Mouse (Mus musculus) heart, embryonic 10.5 days (tissue): ENCODE data around the gene Cldn14. TPM values are rescaled to one million over a fixed set of nuclear protein-coding genes. Genes with fewer than 3 reads are reported as not detected.

ENCODE experiments used
- DNase-seq: peaks from one replicate; pipeline ENCODE4 v3.0.0-alpha.2; 2017; ENCODE audit warnings: low spot score
- H3K27ac ChIP-seq: fragments of 300-500 bp; sonication (generic); 2 replicates; pipeline ENCODE4 v1.5.1; 2016; ENCODE audit warnings: mild to moderate bottlenecking
- H3K27me3 ChIP-seq: fragments of 300-500 bp; sonication (generic); 2 replicates; pipeline ENCODE4 v1.6.1; 2016; ENCODE audit warnings: mild to moderate bottlenecking; ENCODE audit not compliant: poor library complexity, insufficient read depth, severe bottlenecking
- H3K36me3 ChIP-seq: fragments of 300-500 bp; sonication (generic); 2 replicates; pipeline ENCODE4 v1.6.1; 2016; ENCODE audit warnings: mild to moderate bottlenecking, moderate library complexity
- H3K4me1 ChIP-seq: fragments of 300-500 bp; sonication (generic); 2 replicates; pipeline ENCODE4 v1.6.1; 2016; ENCODE audit warnings: mild to moderate bottlenecking
- H3K4me3 ChIP-seq: fragments of 300-500 bp; sonication (generic); 2 replicates; pipeline ENCODE4 v1.5.1; 2016; ENCODE audit warnings: mild to moderate bottlenecking, moderate library complexity
- H3K9me3 ChIP-seq: fragments of 300-500 bp; sonication (generic); 2 replicates; pipeline ENCODE4 v1.6.1; 2016; ENCODE audit warnings: mild to moderate bottlenecking, moderate library complexity
- WGBS: fragments of 180-500 bp; shearing (Covaris S2); methylation state at CpG from one replicate; pipeline ENCODE4 v1.1.7; 2016; 5-methylcytosine and 5-hydroxymethylcytosine counted together
- polyA plus RNA-seq: library from polyadenylated mRNA; unstranded; fragments of >200 nt; fragmentation: Nextera tagmentation; extraction: Ambion mirVana; gene quantifications from 2 replicates; pipeline ENCODE4 v1.2.1, GENCODE M21; 2016

Gene Cldn14
- polyA plus RNA-seq, 1 experiment from 2014 or later = not detected

- no peaks in the 10 kb centered on the region for H3K36me3 ChIP-seq
- DNase-seq = no peak
- H3K9me3 ChIP-seq = no peaks in the 10 kb centered on the region
- no peak overlapping the region for H3K27ac ChIP-seq
- 68% methylated on average over 10 of the region's 10 CpGs for WGBS
- peaks cover 17% of the 10 kb centered on the region for H3K4me1 ChIP-seq
- no peaks in the 10 kb centered on the region for H3K27me3 ChIP-seq
- H3K4me3 ChIP-seq = no peak overlapping the region
Measured at GRCm38 (mm10) chr16:93913881-93914576, 94.6 kb downstream of the Cldn14 start.

- no peak overlapping the region for H3K27ac ChIP-seq
- peaks cover 7% of the 10 kb centered on the region for H3K4me1 ChIP-seq
- DNase-seq = no peak
- 74% methylated on average over 3 of the region's 3 CpGs for WGBS
- H3K36me3 ChIP-seq = no peaks in the 10 kb centered on the region
- H3K4me3 ChIP-seq = no peak overlapping the region
- H3K9me3 ChIP-seq = no peaks in the 10 kb centered on the region
- H3K27me3 ChIP-seq = no peaks in the 10 kb centered on the region
Measured at GRCm38 (mm10) chr16:93912808-93913207, 95.8 kb downstream of the Cldn14 start.

DNA sequence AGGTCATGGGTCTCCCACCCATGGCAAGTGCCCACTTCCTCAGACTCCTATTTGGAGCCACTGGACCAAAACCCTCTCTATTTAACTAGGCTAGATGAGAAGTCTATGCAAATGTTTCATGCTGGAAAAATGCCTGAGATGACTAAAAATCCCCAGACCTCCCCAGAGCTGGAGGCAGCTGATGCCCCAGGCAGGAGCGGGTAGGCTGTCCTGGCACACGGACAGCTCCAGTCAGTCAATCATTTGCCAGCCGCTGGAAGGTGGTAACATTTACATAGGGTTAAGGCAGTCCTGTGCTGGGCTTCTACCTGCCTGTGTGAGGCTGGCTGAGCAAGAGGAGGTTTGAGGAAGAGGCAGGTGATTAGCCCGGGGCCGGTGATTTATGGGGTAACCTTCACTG is 96.5 kb downstream of the Cldn14 start:
- no peak overlapping the region for H3K27ac ChIP-seq
- H3K4me3 ChIP-seq = no peak overlapping the region
- no peak for DNase-seq
- 0 out of 2 replicates have a peak, but pooled peaks cover 2% of the 10 kb centered on the region for H3K36me3 ChIP-seq
- no peaks in the 10 kb centered on the region for H3K27me3 ChIP-seq
- H3K9me3 ChIP-seq = no peaks in the 10 kb centered on the region
- peaks cover 6% of the 10 kb centered on the region; the same call in 1 of the 2 replicates for H3K4me1 ChIP-seq
- WGBS = 76% methylated on average over 5 of the region's 5 CpGs

DNA sequence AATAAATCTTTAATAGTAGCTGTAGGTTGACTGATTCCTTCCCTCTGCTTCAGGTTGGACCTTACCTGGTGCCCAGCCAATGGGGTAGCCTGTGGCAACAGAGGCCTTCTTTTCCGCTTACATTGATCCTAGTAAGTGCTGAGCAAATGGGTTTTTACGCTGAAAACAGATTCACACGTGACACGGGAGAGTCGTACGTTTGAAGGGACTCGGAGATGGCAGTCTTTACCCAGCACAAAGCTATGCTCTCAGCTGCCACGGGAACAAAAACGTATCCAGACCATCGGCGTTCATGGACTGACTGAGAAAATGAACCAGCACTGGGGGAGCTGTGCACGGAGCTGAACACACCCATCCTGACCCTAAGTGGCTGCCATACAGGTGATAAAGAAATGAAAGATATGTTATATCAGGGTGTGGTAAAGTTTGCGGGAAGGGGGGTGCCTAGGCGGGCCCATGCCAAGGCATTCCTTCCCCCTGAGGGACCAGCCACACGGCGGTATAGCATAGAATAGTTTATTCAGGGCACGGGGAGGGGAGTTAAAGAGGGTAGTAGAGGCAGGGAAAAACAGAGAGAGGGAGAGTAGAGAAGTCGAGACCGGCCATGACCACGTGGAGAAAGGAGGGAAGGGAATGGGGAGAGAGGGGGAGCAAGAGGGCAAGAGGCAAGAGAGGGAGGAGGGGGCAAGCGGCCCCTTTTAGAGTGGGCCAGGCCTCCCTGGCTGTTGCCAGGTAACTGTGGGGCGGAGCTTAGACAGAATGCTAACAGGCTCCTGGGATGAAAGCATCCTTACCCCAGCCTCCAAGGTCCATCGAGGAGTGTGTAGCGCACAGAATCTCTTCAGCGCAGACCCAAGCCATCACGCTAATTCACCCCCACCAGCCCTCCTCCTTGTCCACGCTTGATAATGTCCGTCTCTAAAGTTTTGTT is 97.6 kb downstream of the Cldn14 start:
- 62% methylated on average over 28 of the region's 28 CpGs for WGBS
- Histone ChIP-seq H3K36me3 (0 out of 2 replicates have a peak, but pooled peaks cover 4% of the 10 kb centered on the region), H3K27me3 (no peaks in the 10 kb centered on the region), H3K4me1 (peaks cover 9% of the 10 kb centered on the region; the same call in 1 of the 2 replicates), H3K9me3 (no peaks in the 10 kb centered on the region), H3K4me3 (no peak overlapping the region), H3K27ac (no peak overlapping the region)
- DNase-seq = no peak

DNA sequence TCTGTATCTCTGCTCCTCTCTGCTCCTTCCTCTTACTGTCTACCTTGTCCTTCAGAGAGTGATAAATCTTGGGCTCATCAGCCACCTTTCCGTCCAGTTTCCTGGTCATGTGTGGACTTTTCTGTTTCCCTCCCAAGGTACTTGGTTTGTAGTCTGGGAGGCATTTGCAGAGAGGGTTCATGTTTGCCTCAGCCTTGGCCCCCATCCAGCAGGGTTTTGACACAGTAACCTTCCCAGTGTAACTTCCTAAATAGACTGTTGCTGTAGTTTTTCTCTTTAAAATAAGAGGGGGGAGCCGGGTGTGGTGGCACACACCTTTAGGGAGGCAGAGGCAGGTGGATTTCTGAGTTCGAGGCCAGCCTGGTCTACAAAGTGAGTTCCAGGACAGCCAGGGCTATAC is 98.7 kb downstream of the Cldn14 start:
- no peak for DNase-seq
- Histone ChIP-seq H3K36me3 (peaks cover 10% of the 10 kb centered on the region), H3K4me1 (peaks cover 9% of the 10 kb centered on the region; the same call in 1 of the 2 replicates), H3K9me3 (no peaks in the 10 kb centered on the region), H3K4me3 (no peak overlapping the region), H3K27ac (no peak overlapping the region), H3K27me3 (no peaks in the 10 kb centered on the region)
- WGBS = 89% methylated on average over 3 of the region's 3 CpGs

- no peaks in the 10 kb centered on the region for H3K27me3 ChIP-seq
- no peak overlapping the region for H3K4me3 ChIP-seq
- H3K36me3 ChIP-seq = peaks cover 23% of the 10 kb centered on the region
- WGBS = 88% methylated on average over 8 of the region's 8 CpGs
- H3K4me1 ChIP-seq = peaks cover 9% of the 10 kb centered on the region; the same call in 1 of the 2 replicates
- H3K9me3 ChIP-seq = no peaks in the 10 kb centered on the region
- H3K27ac ChIP-seq = no peak overlapping the region
- DNase-seq = no peak
Measured at GRCm38 (mm10) chr16:93908196-93908595, 100.4 kb downstream of the Cldn14 start.

- H3K36me3 ChIP-seq = peaks cover 27% of the 10 kb centered on the region
- H3K27ac ChIP-seq = no peak overlapping the region
- 74% methylated on average over 5 of the region's 5 CpGs for WGBS
- H3K27me3 ChIP-seq = no peaks in the 10 kb centered on the region
- peaks cover 9% of the 10 kb centered on the region; the same call in 1 of the 2 replicates for H3K4me1 ChIP-seq
- no peaks in the 10 kb centered on the region for H3K9me3 ChIP-seq
- no peak for DNase-seq
- H3K4me3 ChIP-seq = no peak overlapping the region
Measured at GRCm38 (mm10) chr16:93907761-93908160, 100.9 kb downstream of the Cldn14 start.

DNA sequence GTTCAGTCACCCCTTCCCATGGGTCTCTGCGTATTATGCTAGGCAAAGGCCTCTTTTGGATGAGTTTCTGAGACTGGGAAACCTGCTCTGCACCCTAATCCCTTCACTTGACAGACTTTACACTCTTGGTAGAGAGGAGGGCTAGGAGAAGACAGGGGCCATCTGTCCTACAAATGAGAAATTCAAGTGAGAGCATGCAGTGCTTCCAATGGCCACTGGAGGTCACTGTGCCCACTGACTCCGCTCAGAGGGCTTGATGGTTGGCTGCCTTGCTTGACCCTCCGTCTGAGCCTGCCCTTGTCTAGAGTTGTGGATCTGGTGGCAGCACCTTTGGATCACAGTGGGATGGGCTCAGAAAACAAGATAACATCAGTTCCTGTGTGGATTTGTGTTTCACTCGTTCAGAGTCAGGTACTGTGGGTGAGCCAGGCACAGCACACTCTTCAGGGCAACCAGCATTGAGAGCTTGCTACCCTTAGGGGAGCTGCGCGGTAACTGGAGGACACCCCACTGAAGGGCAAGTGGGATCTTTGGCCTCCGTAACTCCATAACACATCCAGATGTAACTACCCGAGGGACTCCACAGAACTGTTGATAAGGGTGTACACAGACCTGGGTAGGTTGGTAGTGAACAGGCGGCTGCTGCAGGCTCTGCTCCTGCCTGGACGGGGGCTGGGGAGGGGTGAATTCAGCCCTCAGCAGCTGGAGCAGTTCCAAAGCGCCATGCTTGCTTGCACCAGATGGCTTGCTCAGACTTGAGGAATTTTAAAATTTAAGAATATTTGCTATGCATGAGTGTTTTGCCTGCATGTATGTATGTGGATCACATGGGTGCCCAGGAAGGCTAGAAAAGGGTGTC is 102.3 kb downstream of the Cldn14 start:
- Histone ChIP-seq H3K4me1 (peaks cover 8% of the 10 kb centered on the region; the same call in 1 of the 2 replicates), H3K9me3 (no peaks in the 10 kb centered on the region), H3K27me3 (no peaks in the 10 kb centered on the region), H3K4me3 (no peak overlapping the region), H3K27ac (no peak overlapping the region), H3K36me3 (peaks cover 41% of the 10 kb centered on the region)
- DNase-seq = no peak
- WGBS = 63% methylated on average over 11 of the region's 11 CpGs

DNA sequence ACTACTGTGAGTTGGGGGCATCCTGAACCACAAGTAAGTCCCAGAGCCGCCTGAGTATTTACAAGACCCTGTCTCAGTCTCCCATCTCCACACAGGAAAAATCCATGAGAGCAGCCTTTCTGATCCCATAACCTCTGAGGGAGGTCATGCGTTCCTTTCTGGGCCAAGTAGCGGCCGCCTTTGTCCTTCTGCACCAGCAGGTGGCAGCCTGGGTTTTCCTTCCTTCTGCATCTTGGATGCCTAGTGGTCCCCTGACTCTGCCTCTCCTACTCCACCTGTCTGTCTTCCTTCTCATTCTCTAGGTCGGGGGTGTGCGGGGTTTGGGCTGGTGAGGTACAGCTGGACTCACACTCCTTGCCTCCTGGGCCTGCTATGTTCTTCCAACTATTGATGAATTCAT is 105.6 kb downstream of the Cldn14 start:
- Histone ChIP-seq H3K27me3 (no peaks in the 10 kb centered on the region), H3K9me3 (no peaks in the 10 kb centered on the region), H3K36me3 (peaks cover 69% of the 10 kb centered on the region), H3K4me1 (0 out of 2 replicates have a peak, but pooled peaks cover 3% of the 10 kb centered on the region), H3K4me3 (no peak overlapping the region), H3K27ac (no peak overlapping the region)
- no peak for DNase-seq
- WGBS = 75% methylated on average over 6 of the region's 6 CpGs

- Histone ChIP-seq H3K9me3 (no peaks in the 10 kb centered on the region), H3K27me3 (no peaks in the 10 kb centered on the region), H3K4me1 (no peaks in the 10 kb centered on the region), H3K36me3 (peaks cover 80% of the 10 kb centered on the region), H3K4me3 (no peak overlapping the region), H3K27ac (no peak overlapping the region)
- no peak for DNase-seq
- 76% methylated on average over 5 of the region's 5 CpGs for WGBS
Measured at GRCm38 (mm10) chr16:93893285-93893684, 115.4 kb downstream of the Cldn14 start.

- H3K4me3 ChIP-seq = no peak overlapping the region
- DNase-seq = no peak
- peaks cover 96% of the 10 kb centered on the region for H3K36me3 ChIP-seq
- 0 out of 2 replicates have a peak, but pooled peaks cover 2% of the 10 kb centered on the region for H3K4me1 ChIP-seq
- H3K27ac ChIP-seq = no peak overlapping the region
- WGBS = 80% methylated on average over 12 of the region's 12 CpGs
- H3K27me3 ChIP-seq = no peaks in the 10 kb centered on the region
- no peaks in the 10 kb centered on the region for H3K9me3 ChIP-seq
Measured at GRCm38 (mm10) chr16:93890948-93891604, 117.6 kb downstream of the Cldn14 start.

DNA sequence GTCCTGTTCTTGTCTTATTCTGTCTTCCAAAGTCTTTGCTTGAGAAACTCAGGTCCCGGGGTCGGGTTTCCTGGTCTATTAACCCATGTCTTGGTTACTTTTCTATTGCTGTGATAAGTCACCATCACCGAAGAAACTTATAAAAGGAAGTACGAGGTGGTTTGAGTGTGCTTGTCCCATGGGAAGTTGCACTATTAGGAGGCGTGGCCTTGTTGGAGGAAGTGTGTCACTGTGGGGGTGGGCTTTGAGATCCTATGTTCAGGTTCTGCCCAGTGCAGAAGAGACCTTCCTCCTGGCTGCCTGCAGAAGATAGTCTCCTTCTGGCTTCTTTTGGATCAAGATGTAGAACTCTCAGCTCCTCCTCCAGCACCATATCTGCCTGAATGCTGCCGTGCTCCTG is 120.2 kb downstream of the Cldn14 start:
- Histone ChIP-seq H3K4me1 (peaks cover 21% of the 10 kb centered on the region), H3K4me3 (no peak overlapping the region), H3K27me3 (no peaks in the 10 kb centered on the region), H3K36me3 (peaks cover 70% of the 10 kb centered on the region), H3K9me3 (no peaks in the 10 kb centered on the region), H3K27ac (no peak overlapping the region)
- 85% methylated on average over 6 of the region's 6 CpGs for WGBS
- no peak for DNase-seq
